Mouse (Mus musculus) T-helper 17 cell (primary cell): ENCODE measurements around the gene 2610507B11Rik.

Experiments
- in situ Hi-C, 2 experiments: fragments of 300-600 bp; cut with MboI, MseI; formaldehyde crosslinking; loops; 1 replicate in 1 of 2; 2 replicates in 1 of 2; pipeline ENCODE4 v1.15.1; 2025; ENCODE audit warnings: high pct_unique_total_duplicates in 2 of 2

The 2610507B11Rik gene

GRCm38 (mm10) chr11:78333992-78334391, 72.4 kb downstream of the 2610507B11Rik start:
- in situ Hi-C loops: no loop called here

GRCm38 (mm10) chr11:78337040-78337439, 75.5 kb downstream of the 2610507B11Rik start:
- in situ Hi-C loops: no loop called here
